Mouse (Mus musculus): ENCODE measurements around the gene Olfr44. TPM values are rescaled to one million over a fixed set of nuclear protein-coding genes. Genes with fewer than 3 reads are reported as not detected.

Olfr44 gene
- total RNA-seq (2014; rRNA removed), result not detected in 2 replicates
- polyA plus RNA-seq (2015; fragmentation: Nextera tagmentation; extraction: Ambion mirVana), result not detected in 2 replicates

- Histone ChIP-seq H3K9me3 (ENCODE audit: low read length) (no peaks in the 10 kb centered on the region), H3K27me3 (ENCODE audit: insufficient read depth, low read length) (no peaks in the 10 kb centered on the region), H3K27ac (ENCODE audit: low read depth, low read length) (no peak within 1 kb of the TSS), H3K4me1 (ENCODE audit: insufficient read depth) (no peaks in the 10 kb centered on the region), H3K36me3 (ENCODE audit: insufficient read depth) (no peaks in the 10 kb centered on the region), H3K9ac (no peak within 1 kb of the TSS), H3K4me3 (ENCODE audit: low read depth, low read length) (no peak within 1 kb of the TSS), H3K4me2 (ENCODE audit: low read depth) (no peak within 1 kb of the TSS)
- ATAC-seq (no peak), DNase-seq (no peak)
- WGBS, result 97% methylated on average over 2 of the region's 2 CpGs
- no peak for TF ChIP-seq CTCF (IDR thresholded peaks at IDR 0.05; ENCODE audit: low read depth)
These were observed at the start of gene Olfr44 for GRCm38 (mm10) chr9:39493895-39494294. Gene Olfr44, minus strand, starts transcription at chr9:39493995.

- WGBS, result 59% methylated on average over 1 of the region's 1 CpGs
- ATAC-seq (peak; percentile 43), DNase-seq (no peak)
- Histone ChIP-seq H3K9ac (no peak overlapping the region), H3K36me3 (ENCODE audit: insufficient read depth) (no peaks in the 10 kb centered on the region), H3K27me3 (ENCODE audit: insufficient read depth, low read length) (no peaks in the 10 kb centered on the region), H3K9me3 (ENCODE audit: low read length) (no peaks in the 10 kb centered on the region), H3K4me1 (ENCODE audit: insufficient read depth) (no peaks in the 10 kb centered on the region), H3K4me3 (ENCODE audit: low read depth, low read length) (no peak overlapping the region), H3K27ac (ENCODE audit: low read depth, low read length) (no peak overlapping the region), H3K4me2 (ENCODE audit: low read depth) (no peak overlapping the region)
- no peak for TF ChIP-seq CTCF (IDR thresholded peaks at IDR 0.05; ENCODE audit: low read depth)
These were observed 30.0 kb upstream of the Olfr44 start for GRCm38 (mm10) chr9:39523616-39524285.

GRCm38 (mm10) chr9:39518595-39518994 lies 24.8 kb upstream of the Olfr44 start:
- DNase-seq, result no peak
- Histone ChIP-seq H3K27ac (ENCODE audit: low read depth, low read length) (no peak overlapping the region), H3K4me1 (ENCODE audit: insufficient read depth) (no peaks in the 10 kb centered on the region), H3K4me2 (ENCODE audit: low read depth) (no peak overlapping the region), H3K4me3 (ENCODE audit: low read depth, low read length) (no peak overlapping the region), H3K9me3 (ENCODE audit: low read length) (no peaks in the 10 kb centered on the region), H3K36me3 (ENCODE audit: insufficient read depth) (no peaks in the 10 kb centered on the region), H3K27me3 (ENCODE audit: insufficient read depth, low read length) (no peaks in the 10 kb centered on the region), H3K9ac (no peak overlapping the region)
- no peak for TF ChIP-seq CTCF (IDR thresholded peaks at IDR 0.05; ENCODE audit: low read depth)
- ATAC-seq, result no peak

GRCm38 (mm10) chr9:39515531-39515930 lies 21.7 kb upstream of the Olfr44 start, which contains the start of gene Olfr957:
Gene Olfr957, minus strand, starts transcription at chr9:39515809.
- Histone ChIP-seq H3K36me3 (ENCODE audit: insufficient read depth) (no peaks in the 10 kb centered on the region), H3K9ac (no peak within 1 kb of the TSS), H3K27ac (ENCODE audit: low read depth, low read length) (no peak within 1 kb of the TSS), H3K4me1 (ENCODE audit: insufficient read depth) (no peaks in the 10 kb centered on the region), H3K4me2 (ENCODE audit: low read depth) (no peak within 1 kb of the TSS), H3K9me3 (ENCODE audit: low read length) (no peaks in the 10 kb centered on the region), H3K4me3 (ENCODE audit: low read depth, low read length) (no peak within 1 kb of the TSS), H3K27me3 (ENCODE audit: insufficient read depth, low read length) (no peaks in the 10 kb centered on the region)
- 60% methylated on average over 3 of the region's 3 CpGs for WGBS
- DNase-seq (no peak), ATAC-seq (no peak)
- TF ChIP-seq CTCF (IDR thresholded peaks at IDR 0.05; ENCODE audit: low read depth), result no peak

GRCm38 (mm10) chr9:39509412-39509811 lies 15.6 kb upstream of the Olfr44 start:
- no peak overlapping the region for H3K9ac ChIP-seq
- H3K4me3 ChIP-seq (ENCODE audit: low read depth, low read length), result no peak overlapping the region
- no peaks in the 10 kb centered on the region for H3K9me3 ChIP-seq (ENCODE audit: low read length)
- H3K27me3 ChIP-seq (ENCODE audit: insufficient read depth, low read length), result no peaks in the 10 kb centered on the region
- 78% methylated on average over 9 of the region's 9 CpGs for WGBS
- TF ChIP-seq CTCF (IDR thresholded peaks at IDR 0.05; ENCODE audit: low read depth), result no peak
- H3K4me2 ChIP-seq (ENCODE audit: low read depth), result no peak overlapping the region
- no peak overlapping the region for H3K27ac ChIP-seq (ENCODE audit: low read depth, low read length)
- H3K36me3 ChIP-seq (ENCODE audit: insufficient read depth), result no peaks in the 10 kb centered on the region
- ATAC-seq, result peak; percentile 8; the same call in 1 of the 2 replicates
- H3K4me1 ChIP-seq (ENCODE audit: insufficient read depth), result no peaks in the 10 kb centered on the region
- DNase-seq, result no peak

- Histone ChIP-seq H3K27ac (ENCODE audit: low read depth, low read length) (no peak overlapping the region), H3K9me3 (ENCODE audit: low read length) (no peaks in the 10 kb centered on the region), H3K36me3 (ENCODE audit: insufficient read depth) (no peaks in the 10 kb centered on the region), H3K9ac (no peak overlapping the region), H3K4me1 (ENCODE audit: insufficient read depth) (no peaks in the 10 kb centered on the region), H3K27me3 (ENCODE audit: insufficient read depth, low read length) (no peaks in the 10 kb centered on the region), H3K4me3 (ENCODE audit: low read depth, low read length) (no peak overlapping the region), H3K4me2 (ENCODE audit: low read depth) (no peak overlapping the region)
- peak; percentile 89 for TF ChIP-seq CTCF (IDR thresholded peaks at IDR 0.05; ENCODE audit: low read depth)
- 14% methylated on average over 6 of the region's 6 CpGs for WGBS
- ATAC-seq (peak; percentile 88), DNase-seq (peak; percentile 87)
These were observed 15.2 kb upstream of the Olfr44 start for GRCm38 (mm10) chr9:39508998-39509397.

- H3K27me3 ChIP-seq (ENCODE audit: insufficient read depth, low read length), result no peaks in the 10 kb centered on the region
- H3K9me3 ChIP-seq (ENCODE audit: low read length), result no peaks in the 10 kb centered on the region
- H3K4me3 ChIP-seq (ENCODE audit: low read depth, low read length), result no peak within 1 kb of the TSS
- no peak within 1 kb of the TSS for H3K27ac ChIP-seq (ENCODE audit: low read depth, low read length)
- no peaks in the 10 kb centered on the region for H3K4me1 ChIP-seq (ENCODE audit: insufficient read depth)
- 59% methylated on average over 1 of the region's 1 CpGs for WGBS
- no peak within 1 kb of the TSS for H3K4me2 ChIP-seq (ENCODE audit: low read depth)
- no peak for DNase-seq
- no peak for ATAC-seq
- H3K36me3 ChIP-seq (ENCODE audit: insufficient read depth), result no peaks in the 10 kb centered on the region
- TF ChIP-seq CTCF (IDR thresholded peaks at IDR 0.05; ENCODE audit: low read depth), result no peak
- no peak within 1 kb of the TSS for H3K9ac ChIP-seq
These were observed 22.0 kb downstream of the Olfr44 start, which contains the start of gene Olfr955 for GRCm38 (mm10) chr9:39471844-39472243. Gene Olfr955, minus strand, starts transcription at chr9:39471944.

Measured in forebrain, postnatal 0 days (tissue).